ENCODE assay signal across 17 mouse cellular contexts in the genomic region with DNA sequence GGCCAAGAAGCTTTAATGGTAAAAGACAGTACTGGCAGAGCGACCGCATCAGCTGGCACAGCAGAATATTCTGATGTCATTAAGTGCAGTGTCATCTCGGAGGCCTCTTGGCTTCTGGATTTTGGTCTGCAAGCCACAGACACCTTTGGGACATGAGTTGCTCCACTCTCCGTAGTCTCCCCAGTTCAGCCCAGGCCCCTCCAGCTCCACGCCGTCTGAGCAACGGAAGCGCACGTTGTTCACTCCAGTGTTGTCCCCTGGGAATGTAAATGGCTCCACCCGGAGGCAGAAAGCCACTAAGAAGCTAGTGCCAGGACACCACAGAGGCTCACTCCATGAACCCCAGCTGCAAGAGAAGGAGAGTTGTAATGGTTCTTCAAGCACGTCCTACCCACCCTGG. TPM values are rescaled to one million over a fixed set of nuclear protein-coding genes. Genes with fewer than 3 reads are reported as not detected.
DNase-seq lines count a peak whose midpoint lies in the region; ATAC-seq and TF ChIP-seq lines count a peak whose summit lies in the region.
"Had no signal": no experiment of that assay in that cellular context is flagged by ENCODE, and none has a peak within 500 bp of the region (broad histone marks: within the 10 kb centered on the region; RNA-seq: fewer than 3 reads in every experiment).

No protein-coding gene starts in this region.

- H3K4me3 ChIP-seq in thymus, adult 2 months (ENCODE audit: control insufficient read depth, insufficient read depth, low read length): no peak overlapping the region
- H3K4me3 ChIP-seq: embryonic facial prominence, embryonic 13.5 days; kidney, embryonic 15.5 days; limb, embryonic 10.5 days; myocyte had no signal

- WGBS in thymus, adult 2 months: 84% methylated on average over 11 of the region's 11 CpGs

- intact Hi-C loops in heart, postnatal 10 days (cut with DNase I): no loop called here

- TF ChIP-seq POLR2A in thymus, adult 2 months (IDR thresholded peaks at IDR 0.05; ENCODE audit: control insufficient read depth, extremely low read depth, insufficient read depth, low read length, poor library complexity): no peak

- H3K36me3 ChIP-seq in thymus, adult 2 months (ENCODE audit: control insufficient read depth, insufficient read depth, low read length): no peaks in the 10 kb centered on the region
- H3K36me3 ChIP-seq: embryonic facial prominence, embryonic 13.5 days; kidney, embryonic 15.5 days; limb, embryonic 10.5 days had no signal

- DNase-seq in heart, adult 9 months (ENCODE audit: low spot score in 2 of 2): peak; percentile 59 to 61
- DNase-seq in heart, adult 8-10 months (ENCODE audit: low spot score): no peak
- no peak for DNase-seq in thymus, adult 2 months
- DNase-seq in thymus, postnatal 25 days: no peak
- DNase-seq in heart, postnatal 10 days: peak; percentile 47 to 61
- DNase-seq in frontal cortex, postnatal 10 days (ENCODE audit: low spot score in 2 of 2): no peak
- DNase-seq: cerebellum, adult 8-10 months; lung, adult 2 months; thymus, postnatal 36 days had no signal

- H3K27ac ChIP-seq in thymus, adult 2 months (ENCODE audit: control insufficient read depth, insufficient read depth, low read length): peak overlapping the region; percentile 45; the same call in 1 of the 2 replicates
- H3K27ac ChIP-seq: embryonic facial prominence, embryonic 13.5 days; kidney, embryonic 15.5 days; limb, embryonic 10.5 days had no signal

- ATAC-seq in erythroid progenitor cell, adult 5-6 weeks (replicated peaks; ENCODE audit: low FRiP score, poor library complexity, severe bottlenecking): no peak
- ATAC-seq: hindbrain, embryonic 16.5 days had no signal

- no peak for TF ChIP-seq CTCF in thymus, adult 2 months (IDR thresholded peaks at IDR 0.05; ENCODE audit: borderline replicate concordance, control insufficient read depth, extremely low read depth, insufficient read depth, low read length, poor library complexity)

- no peaks in the 10 kb centered on the region for H3K27me3 ChIP-seq in thymus, adult 2 months (ENCODE audit: control insufficient read depth, insufficient read depth, low read length)
- H3K27me3 ChIP-seq: embryonic facial prominence, embryonic 13.5 days had no signal

- peaks cover 5% of the 10 kb centered on the region for H3K4me1 ChIP-seq in thymus, adult 2 months (replicated peaks; ENCODE audit: control insufficient read depth, insufficient read depth, low read length)

RNA-seq across cellular contexts. Expression of a gene that starts 0.9 kb away (rescaled TPM):
- not detected for total RNA-seq in heart, adult 8-10 months (2022)
- 5.3 and 7.2 TPM in 2 replicates for polyA plus RNA-seq in thymus, adult 2 months (2012; rRNA removed)
- total RNA-seq in heart, postnatal 10 days (2021): not detected
- total RNA-seq in erythroid progenitor cell, adult 5-6 weeks (2015; ENCODE audit: low replicate concordance): not detected in 2 replicates
- not detected in 2 replicates for total RNA-seq in erythroid progenitor cell, adult 5-6 weeks (2017; ENCODE audit: low replicate concordance)
- total RNA-seq: layer of hippocampus, postnatal 14 days; megakaryocyte-erythroid progenitor cell, adult 5-6 weeks had no signal
- polyA plus RNA-seq: embryonic facial prominence, embryonic 13.5 days; hindbrain, embryonic 16.5 days; myocyte had no signal

RNA-seq across cellular contexts. Expression of a gene that starts 5.5 kb away (rescaled TPM):
- not detected for total RNA-seq in heart, adult 8-10 months (2022)
- polyA plus RNA-seq in thymus, adult 2 months (2012; rRNA removed): 0.22 and 0.50 TPM in 2 replicates
- total RNA-seq in heart, postnatal 10 days (2021): not detected
- total RNA-seq in erythroid progenitor cell, adult 5-6 weeks (2015; ENCODE audit: low replicate concordance): not detected in 2 replicates
- not detected in 2 replicates for total RNA-seq in erythroid progenitor cell, adult 5-6 weeks (2017; ENCODE audit: low replicate concordance)
- total RNA-seq: layer of hippocampus, postnatal 14 days; megakaryocyte-erythroid progenitor cell, adult 5-6 weeks had no signal
- polyA plus RNA-seq: embryonic facial prominence, embryonic 13.5 days; myocyte had no signal

RNA-seq across cellular contexts. Expression of a gene that starts 8.5 kb away (rescaled TPM):
- total RNA-seq in heart, adult 8-10 months (2022): 1 to 10 TPM in 3 of 4 experiments, under 1 TPM in 1; 0.49 to 2.2 (median 1.5) TPM
- polyA plus RNA-seq in thymus, adult 2 months (2012; rRNA removed): 7.0 and 8.0 TPM in 2 replicates
- total RNA-seq in heart, postnatal 10 days (2021): 1 to 10 TPM in 1 of 2 experiments, under 1 TPM in 1; 0.89 to 1.4 TPM
- not detected in 2 replicates for total RNA-seq in erythroid progenitor cell, adult 5-6 weeks (2015; ENCODE audit: low replicate concordance)
- total RNA-seq in erythroid progenitor cell, adult 5-6 weeks (2017; ENCODE audit: low replicate concordance): not detected in 2 replicates
- total RNA-seq: megakaryocyte-erythroid progenitor cell, adult 5-6 weeks had no signal
- polyA plus RNA-seq: myocyte had no signal

RNA-seq across cellular contexts. Expression of a gene that starts 11.6 kb away (rescaled TPM):
- 100 to 1,000 TPM; 218 to 249 (median 234) TPM for total RNA-seq in heart, adult 8-10 months (2022)
- polyA plus RNA-seq in thymus, adult 2 months (2012; rRNA removed): 387 and 460 TPM in 2 replicates
- 100 to 1,000 TPM; 264 to 266 TPM for total RNA-seq in heart, postnatal 10 days (2021)
- 40.2 and 49.0 TPM in 2 replicates for total RNA-seq in erythroid progenitor cell, adult 5-6 weeks (2015; ENCODE audit: low replicate concordance)
- 52.0 and 74.6 TPM in 2 replicates for total RNA-seq in erythroid progenitor cell, adult 5-6 weeks (2017; ENCODE audit: low replicate concordance)

RNA-seq across cellular contexts. Expression of a gene that starts 19.2 kb away (rescaled TPM):
- total RNA-seq in heart, adult 8-10 months (2022): not detected
- polyA plus RNA-seq in thymus, adult 2 months (2012; rRNA removed): not detected in 2 replicates
- total RNA-seq in heart, postnatal 10 days (2021): not detected
- total RNA-seq in erythroid progenitor cell, adult 5-6 weeks (2015; ENCODE audit: low replicate concordance): not detected in 2 replicates
- not detected in 2 replicates for total RNA-seq in erythroid progenitor cell, adult 5-6 weeks (2017; ENCODE audit: low replicate concordance)
- total RNA-seq: layer of hippocampus, postnatal 14 days; megakaryocyte-erythroid progenitor cell, adult 5-6 weeks had no signal
- polyA plus RNA-seq: embryonic facial prominence, embryonic 13.5 days; hindbrain, embryonic 16.5 days; kidney, embryonic 15.5 days; limb, embryonic 10.5 days; lung, adult 2 months; myocyte had no signal

Comparison
In these comparisons a context has a peak if more than half of its experiments do, and no peak if none do; other contexts are left out.
1. DNase-seq: peak in heart, adult 9 months (2 of 2) and heart, postnatal 10 days (2 of 2); none in heart, adult 8-10 months (single experiment), thymus, adult 2 months (single experiment), thymus, postnatal 25 days (single experiment) and frontal cortex, postnatal 10 days (0 of 2).